Mouse (Mus musculus) ES-E14 (cell line): ENCODE measurements around the gene Rbfox1. TPM values are rescaled to one million over a fixed set of nuclear protein-coding genes. Genes with fewer than 3 reads are reported as not detected.

ENCODE experiments used
- DNase-seq: peaks from one replicate; pipeline ENCODE4 v3.0.0-alpha.2; 2013; ENCODE audit warnings: low read depth, low spot score
- H3K27ac ChIP-seq: 2 replicates; pipeline ENCODE4 v1.5.1; 2012; ENCODE audit warnings: low read depth, mild to moderate bottlenecking, low read length, moderate library complexity, mixed read lengths; ENCODE audit not compliant: poor library complexity, insufficient read depth, severe bottlenecking
- H3K36me3 ChIP-seq: 2 replicates; pipeline ENCODE4 v1.6.1; 2012; ENCODE audit warnings: mild to moderate bottlenecking, low read length, moderate library complexity, mixed read lengths; ENCODE audit not compliant: control insufficient read depth, poor library complexity, insufficient read depth, severe bottlenecking
- H3K4me1 ChIP-seq, 2 experiments: fragments of 150-350 bp in 1 of 2; sonication (generic) in 1 of 2; 2 replicates each; pipeline ENCODE4 v1.6.1; 2012; ENCODE audit warnings: low read length in 2 of 2, mild to moderate bottlenecking in 1 of 2, mixed read lengths in 1 of 2; ENCODE audit not compliant: control insufficient read depth in 2 of 2, insufficient read depth in 2 of 2, poor library complexity in 1 of 2
- H3K4me3 ChIP-seq, 2 experiments: fragments of 150-350 bp in 1 of 2; sonication (generic) in 1 of 2; 2 replicates each; pipeline ENCODE4 v1.5.1; 2012; ENCODE audit warnings: low read length in 2 of 2, low read depth in 1 of 2, mild to moderate bottlenecking in 1 of 2, mixed read lengths in 1 of 2; ENCODE audit not compliant: insufficient read depth in 1 of 2, poor library complexity in 1 of 2, severe bottlenecking in 1 of 2
- H3K9ac ChIP-seq: 2 replicates; pipeline ENCODE4 v1.6.1; 2012; ENCODE audit warnings: low read depth, mild to moderate bottlenecking, low read length, mixed read lengths; ENCODE audit not compliant: poor library complexity, insufficient read depth, severe bottlenecking
- H3K9me3 ChIP-seq: fragments of 150-350 bp; sonication (generic); 2 replicates; pipeline ENCODE4 v1.6.1; 2012; ENCODE audit warnings: low read depth, mild to moderate bottlenecking, low read length; ENCODE audit not compliant: control insufficient read depth, insufficient read depth
- CHD2 ChIP-seq: IDR thresholded peaks from 2 replicates; pipeline ENCODE4 v1.6.1; 2014; ENCODE audit warnings: mild to moderate bottlenecking, low read depth, low read length, inconsistent platforms
- HCFC1 ChIP-seq: IDR thresholded peaks from 2 replicates; pipeline ENCODE4 v1.6.1; 2012; ENCODE audit warnings: low read length, inconsistent platforms, borderline replicate concordance; ENCODE audit not compliant: insufficient read depth
- MAFK ChIP-seq: IDR thresholded peaks from 2 replicates; pipeline ENCODE4 v1.6.1; 2014; ENCODE audit warnings: mild to moderate bottlenecking, low read depth, low read length, inconsistent platforms; ENCODE audit not compliant: insufficient read depth
- ZC3H11A ChIP-seq: IDR thresholded peaks from 2 replicates; pipeline ENCODE4 v1.6.1; 2012; ENCODE audit warnings: low read depth, mild to moderate bottlenecking, inconsistent platforms, low read length, borderline replicate concordance
- ZNF384 ChIP-seq: IDR thresholded peaks from 2 replicates; pipeline ENCODE4 v1.6.1; 2012; ENCODE audit warnings: low read depth, low read length, inconsistent platforms
- in situ Hi-C, 2 experiments: fragments of 600-800 bp; cut with MboI; formaldehyde crosslinking; loops; one replicate each; pipeline ENCODE4 v1.15.1; 2025; ENCODE audit warnings: low sequenced_read_pairs in 2 of 2, inconsistent platforms in 1 of 2; ENCODE audit not compliant: unreplicated experiment in 2 of 2
- total RNA-seq: library from RNA; depleted of rRNA; stranded (reverse); fragments of 300-350 nt; gene quantifications from 2 replicates; pipeline ENCODE4 v1.2.3, GENCODE M21; 2012

Rbfox1 gene
- total RNA-seq, 1 experiment: 0.18 TPM

DNA sequence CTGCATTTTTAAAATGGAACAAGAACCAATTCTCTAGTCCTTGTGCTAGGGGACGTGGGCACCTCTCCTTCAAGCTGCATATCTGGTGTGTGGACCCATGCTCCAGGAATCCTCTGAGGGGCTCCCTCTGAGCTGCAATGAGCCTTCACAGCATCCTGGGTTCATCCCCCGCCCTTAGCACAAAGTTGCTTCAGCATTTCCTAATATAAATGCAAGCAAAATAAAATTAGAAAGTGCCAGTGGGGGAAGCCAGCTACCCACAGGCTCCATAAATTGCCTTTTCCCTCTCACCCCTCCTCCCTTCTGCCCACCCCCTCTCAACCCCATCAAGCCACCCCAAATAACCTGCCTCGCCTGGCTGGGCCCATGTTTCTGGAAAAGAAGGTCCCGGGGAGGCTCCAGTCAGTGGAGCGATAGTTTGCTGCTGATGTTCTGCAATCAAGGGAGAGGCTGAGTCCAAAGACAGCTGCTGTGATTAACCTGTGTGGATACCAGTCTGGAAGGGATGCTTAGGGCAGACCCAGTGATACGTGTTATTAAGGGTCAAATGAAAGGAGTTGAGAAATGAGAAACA lies 1070.0 kb downstream of the Rbfox1 start:
- H3K4me3 ChIP-seq: no peak overlapping the region
- in situ Hi-C loops: no loop called here
- H3K9me3 ChIP-seq: no peaks in the 10 kb centered on the region
- no peaks in the 10 kb centered on the region for H3K36me3 ChIP-seq
- no peaks in the 10 kb centered on the region for H3K4me1 ChIP-seq
- H3K9ac ChIP-seq: no peak overlapping the region
- TF ChIP-seq ZC3H11A (no peak), HCFC1 (no peak), CHD2 (no peak), ZNF384 (no peak), MAFK (no peak)
- no peak for DNase-seq
- no peak overlapping the region for H3K27ac ChIP-seq

DNA sequence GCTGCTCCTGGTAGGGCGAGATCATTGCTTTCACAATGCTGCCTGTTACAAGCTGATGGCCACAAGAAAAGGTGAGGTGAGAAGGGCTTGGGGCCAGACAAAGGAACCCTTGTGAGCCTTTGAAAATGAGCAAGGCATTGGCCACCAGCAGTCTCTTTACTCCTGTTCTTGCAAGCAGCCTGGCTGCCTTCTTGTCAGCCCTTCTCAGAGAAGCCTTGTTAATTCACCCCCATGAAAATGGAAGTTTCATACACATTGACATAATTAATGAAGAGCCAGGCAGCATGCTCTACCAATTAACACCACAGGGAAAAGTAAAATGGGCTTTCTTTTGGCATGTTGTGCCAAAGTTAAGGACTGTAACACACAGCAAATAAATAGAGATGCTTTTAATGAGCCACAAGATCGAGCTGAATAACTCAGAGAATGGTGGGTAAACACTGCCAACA lies 1076.8 kb downstream of the Rbfox1 start:
- H3K27ac ChIP-seq: no peak overlapping the region
- H3K36me3 ChIP-seq: no peaks in the 10 kb centered on the region
- in situ Hi-C loops: no loop called here
- peaks cover 0 to 5% of the 10 kb centered on the region in 2 experiments; a peak in 1 of 4 replicates for H3K4me1 ChIP-seq
- H3K4me3 ChIP-seq: no peak overlapping the region
- no peak for DNase-seq
- TF ChIP-seq HCFC1: no peak
- no peak for TF ChIP-seq MAFK
- TF ChIP-seq ZC3H11A: no peak
- TF ChIP-seq ZNF384: no peak
- no peak for TF ChIP-seq CHD2
- no peak overlapping the region for H3K9ac ChIP-seq
- H3K9me3 ChIP-seq: no peaks in the 10 kb centered on the region

DNA sequence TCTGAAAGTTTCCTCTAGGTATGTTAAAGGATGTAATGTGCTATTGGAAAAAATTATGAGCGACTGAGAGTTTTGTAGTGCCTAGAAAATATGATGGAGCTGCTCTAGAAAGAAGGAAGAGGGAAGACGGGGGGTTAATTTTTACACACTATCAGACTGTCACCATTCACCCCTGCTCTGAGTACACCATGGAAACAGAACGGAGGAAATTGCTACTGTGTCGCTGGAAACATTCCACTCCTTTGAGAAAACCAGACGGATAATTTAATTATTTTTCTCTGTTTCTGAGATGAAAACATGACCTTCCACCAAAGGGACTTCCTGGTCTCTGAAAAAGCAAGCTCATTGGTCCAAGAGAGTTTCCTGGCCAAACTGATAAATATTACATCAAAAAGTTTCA lies 1077.4 kb downstream of the Rbfox1 start:
- Histone ChIP-seq H3K4me3 (no peak overlapping the region), H3K9ac (no peak overlapping the region), H3K9me3 (no peaks in the 10 kb centered on the region), H3K4me1 (peaks cover 0 to 5% of the 10 kb centered on the region in 2 experiments; a peak in 1 of 4 replicates), H3K27ac (no peak overlapping the region), H3K36me3 (no peaks in the 10 kb centered on the region)
- in situ Hi-C loops: no loop called here
- DNase-seq: no peak
- TF ChIP-seq ZC3H11A (no peak), CHD2 (no peak), HCFC1 (no peak), MAFK (no peak), ZNF384 (no peak)

DNA sequence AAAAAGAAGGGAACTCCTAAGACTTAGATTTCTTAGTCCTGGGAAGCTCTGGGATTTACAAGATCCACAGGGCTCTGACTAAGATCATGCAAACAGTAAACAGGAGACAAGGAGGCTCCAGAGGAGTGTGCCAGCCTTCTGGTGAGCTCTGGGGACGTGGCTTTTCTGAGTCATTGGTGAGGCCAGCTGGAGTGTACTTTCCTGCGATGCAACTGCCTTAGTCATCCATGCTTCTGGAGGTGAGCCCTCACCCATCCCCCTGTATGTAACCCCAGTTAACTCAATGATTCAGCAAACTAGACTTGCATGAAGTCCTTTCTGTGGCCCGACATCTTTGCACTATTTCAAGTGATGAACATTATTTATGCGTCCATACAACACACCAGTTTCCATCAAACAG lies 1078.4 kb downstream of the Rbfox1 start:
- Histone ChIP-seq H3K9ac (no peak overlapping the region), H3K4me3 (no peak overlapping the region), H3K4me1 (peaks cover 0 to 5% of the 10 kb centered on the region in 2 experiments; a peak in 1 of 4 replicates), H3K36me3 (no peaks in the 10 kb centered on the region), H3K27ac (no peak overlapping the region), H3K9me3 (no peaks in the 10 kb centered on the region)
- in situ Hi-C loops: no loop called here
- TF ChIP-seq ZNF384 (no peak), HCFC1 (no peak), MAFK (no peak), ZC3H11A (no peak), CHD2 (no peak)
- no peak for DNase-seq
